Mouse (Mus musculus) erythroblast, embryonic 14.5 days (primary cell): ENCODE measurements around the gene Col25a1.

Experiments
- GATA1 ChIP-seq: IDR thresholded peaks from 2 replicates; pipeline ENCODE4 v1.6.1; 2012; ENCODE audit warnings: low read length, inconsistent platforms, mixed read lengths
- TAL1 ChIP-seq: IDR thresholded peaks from 3 replicates; pipeline ENCODE4 v1.6.1; 2012; ENCODE audit warnings: low read length, inconsistent platforms, mixed read lengths

- TF ChIP-seq GATA1 (no peak), TAL1 (no peak)
These were observed 43.8 kb upstream of the Col25a1 start for GRCm38 (mm10) chr3:130087466-130087865.
